Mouse (Mus musculus): ENCODE results near the gene Rnf41. TPM values are rescaled to one million over a fixed set of nuclear protein-coding genes. Genes with fewer than 3 reads are reported as not detected.

Rnf41 gene
- polyA plus RNA-seq, 1 experiment from 2014 or later: 34.3 TPM

DNA sequence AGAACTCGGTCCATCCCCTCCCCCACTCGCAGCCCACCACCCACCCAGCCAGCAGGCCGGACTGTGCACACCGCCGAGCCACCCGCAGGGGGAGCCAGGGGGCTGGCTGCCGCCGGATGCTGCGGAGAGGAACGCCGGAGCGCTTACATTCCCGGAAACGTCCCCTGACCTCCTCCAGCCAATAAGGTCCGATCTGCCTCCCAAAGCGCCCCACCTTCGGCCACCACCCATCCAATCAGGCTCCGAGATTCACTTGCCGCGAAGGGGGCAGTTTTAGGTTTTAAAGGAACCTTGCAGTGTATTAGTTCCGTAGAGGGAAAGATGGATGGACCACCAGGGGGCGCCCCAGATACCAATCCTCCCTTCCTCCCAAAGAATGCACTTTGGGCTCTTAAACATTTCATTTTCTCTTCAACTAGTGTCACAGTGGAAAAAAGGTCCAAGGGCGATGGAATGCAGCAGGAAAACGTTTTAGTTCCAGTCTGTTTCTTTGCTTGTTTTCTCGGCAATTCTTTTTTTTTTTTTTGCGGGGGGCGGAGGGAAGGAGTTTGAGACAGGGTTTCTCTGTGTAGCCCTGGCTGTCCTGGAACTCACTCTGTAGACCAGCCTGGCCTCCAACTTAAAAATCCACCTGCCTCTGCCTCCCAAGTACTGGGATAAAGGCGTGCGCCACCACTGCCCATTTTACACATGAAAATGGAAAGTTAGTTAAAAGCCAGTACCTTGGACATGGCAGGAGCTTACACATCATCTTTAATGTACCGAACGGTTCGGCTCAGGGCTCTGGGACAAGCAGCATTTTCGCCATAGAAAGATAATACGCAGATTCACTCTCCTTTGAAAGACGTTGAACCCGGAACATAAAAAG is 1.5 kb upstream of the Rnf41 start:
- DNase-seq (ENCODE audit: low spot score) (peak; percentile 97), ATAC-seq (ENCODE audit: insufficient number of reproducible peaks, low FRiP score, low TSS enrichment, low read depth) (peak; percentile 87)
- H3K27me3 ChIP-seq (ENCODE audit: control insufficient read depth, insufficient read depth, low read length): no peaks in the 10 kb centered on the region
- H3K9ac ChIP-seq (ENCODE audit: low read length): peak overlapping the region; percentile 68; the same call in 1 of the 2 replicates
- H3K4me3 ChIP-seq (ENCODE audit: low read depth, low read length): peak overlapping the region; percentile 62
- peaks cover 15% of the 10 kb centered on the region for H3K4me1 ChIP-seq (ENCODE audit: control insufficient read depth, insufficient read depth, low read length)
- peaks cover 5% of the 10 kb centered on the region; the same call in 1 of the 2 replicates for H3K36me3 ChIP-seq (ENCODE audit: control insufficient read depth, insufficient read depth, low read length)
- no peaks in the 10 kb centered on the region for H3K9me3 ChIP-seq (ENCODE audit: control insufficient read depth, low read length)
- peak overlapping the region; percentile 43; the same call in 1 of the 2 replicates for H3K27ac ChIP-seq (replicated peaks; ENCODE audit: low read depth, low read length)
- WGBS: 7% methylated on average over 36 of the region's 36 CpGs
- peak overlapping the region; percentile 86 for H3K4me2 ChIP-seq (ENCODE audit: low read depth, severe bottlenecking)

DNA sequence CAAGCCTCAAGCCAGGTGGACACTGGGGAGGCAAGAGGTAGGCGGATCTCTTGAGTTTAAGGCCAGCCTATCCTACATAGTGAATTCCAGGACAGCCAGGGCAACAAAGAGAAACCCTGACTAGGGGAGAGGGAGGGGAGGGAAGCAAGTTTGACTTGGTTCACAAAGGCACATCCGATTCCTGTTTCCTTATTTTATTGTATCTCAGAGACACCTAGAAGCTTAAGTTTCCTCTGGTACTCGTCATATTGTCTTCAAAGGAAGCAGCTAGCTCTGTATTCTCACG is 954 bp upstream of the Rnf41 start:
- no peak for ATAC-seq (ENCODE audit: insufficient number of reproducible peaks, low FRiP score, low TSS enrichment, low read depth)

DNA sequence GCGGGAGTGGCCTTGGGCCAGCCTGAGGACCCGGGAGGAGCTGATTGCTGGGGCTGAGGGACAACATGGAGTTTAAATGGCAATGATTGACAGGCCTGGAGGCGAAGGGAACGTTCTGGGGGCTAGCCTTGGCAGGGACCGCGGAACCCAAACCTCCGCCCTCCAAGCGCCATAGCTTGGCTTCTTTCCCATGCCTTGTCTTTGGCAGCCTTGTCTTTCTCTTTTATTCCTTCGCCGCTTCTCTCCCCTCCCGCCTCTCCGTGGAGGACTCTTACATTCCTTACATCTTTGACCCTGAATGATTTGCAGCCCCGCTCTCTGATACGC is 561 bp downstream of the Rnf41 start:
- Histone ChIP-seq H3K36me3 (ENCODE audit: control insufficient read depth, insufficient read depth, low read length) (peaks cover 12% of the 10 kb centered on the region), H3K9ac (ENCODE audit: low read length) (peak overlapping the region; percentile 88), H3K4me1 (ENCODE audit: control insufficient read depth, insufficient read depth, low read length) (peaks cover 15% of the 10 kb centered on the region), H3K4me3 (ENCODE audit: low read depth, low read length) (peak overlapping the region; percentile 91), H3K9me3 (ENCODE audit: control insufficient read depth, low read length) (no peaks in the 10 kb centered on the region), H3K27me3 (ENCODE audit: control insufficient read depth, insufficient read depth, low read length) (no peaks in the 10 kb centered on the region), H3K27ac (replicated peaks; ENCODE audit: low read depth, low read length) (peak overlapping the region; percentile 79; the same call in 1 of the 2 replicates), H3K4me2 (ENCODE audit: low read depth, severe bottlenecking) (peak overlapping the region; percentile 86)
- ATAC-seq (ENCODE audit: insufficient number of reproducible peaks, low FRiP score, low TSS enrichment, low read depth) (no peak), DNase-seq (ENCODE audit: low spot score) (no peak)
- WGBS: 2% methylated on average over 14 of the region's 14 CpGs

More for the DNA sequence above, 954 bp upstream of the Rnf41 start:
- 17% methylated on average over 4 of the region's 4 CpGs for WGBS
- Histone ChIP-seq H3K27ac (replicated peaks; ENCODE audit: low read depth, low read length) (peak overlapping the region; percentile 43; the same call in 1 of the 2 replicates), H3K4me1 (ENCODE audit: control insufficient read depth, insufficient read depth, low read length) (peaks cover 15% of the 10 kb centered on the region), H3K4me3 (ENCODE audit: low read depth, low read length) (peak overlapping the region; percentile 91), H3K27me3 (ENCODE audit: control insufficient read depth, insufficient read depth, low read length) (no peaks in the 10 kb centered on the region), H3K4me2 (ENCODE audit: low read depth, severe bottlenecking) (peak overlapping the region; percentile 86), H3K36me3 (ENCODE audit: control insufficient read depth, insufficient read depth, low read length) (peaks cover 8% of the 10 kb centered on the region; the same call in 1 of the 2 replicates), H3K9ac (ENCODE audit: low read length) (no peak overlapping the region), H3K9me3 (ENCODE audit: control insufficient read depth, low read length) (no peaks in the 10 kb centered on the region)
- no peak for DNase-seq (ENCODE audit: low spot score)

DNA sequence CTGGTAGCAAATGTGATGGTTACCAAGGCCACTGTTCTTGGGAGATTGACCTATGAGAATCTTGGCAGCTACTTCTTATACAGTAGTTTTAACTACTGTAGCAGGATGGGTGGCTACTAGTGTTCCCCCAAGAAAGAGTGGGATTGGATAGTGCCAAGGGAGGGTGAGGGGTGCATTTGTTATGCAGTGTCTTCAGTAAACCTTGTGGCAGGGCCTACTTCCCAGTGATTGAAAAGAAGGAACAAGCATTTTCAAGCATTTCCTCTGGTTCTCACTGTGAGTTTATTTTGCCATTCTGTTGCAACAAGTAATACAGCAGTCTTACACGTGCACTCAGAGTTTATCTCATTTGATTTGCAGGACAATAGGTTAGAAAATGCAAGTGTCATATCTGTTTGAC is 1.1 kb downstream of the Rnf41 start:
- Histone ChIP-seq H3K4me2 (ENCODE audit: low read depth, severe bottlenecking) (peak overlapping the region; percentile 86), H3K9ac (ENCODE audit: low read length) (peak overlapping the region; percentile 88), H3K4me3 (ENCODE audit: low read depth, low read length) (peak overlapping the region; percentile 91), H3K4me1 (ENCODE audit: control insufficient read depth, insufficient read depth, low read length) (peaks cover 15% of the 10 kb centered on the region), H3K9me3 (ENCODE audit: control insufficient read depth, low read length) (no peaks in the 10 kb centered on the region), H3K27ac (replicated peaks; ENCODE audit: low read depth, low read length) (no peak overlapping the region), H3K36me3 (ENCODE audit: control insufficient read depth, insufficient read depth, low read length) (peaks cover 13% of the 10 kb centered on the region), H3K27me3 (ENCODE audit: control insufficient read depth, insufficient read depth, low read length) (no peaks in the 10 kb centered on the region)
- 63% methylated on average over 1 of the region's 1 CpGs for WGBS
- ATAC-seq (ENCODE audit: insufficient number of reproducible peaks, low FRiP score, low TSS enrichment, low read depth): no peak
- no peak for DNase-seq (ENCODE audit: low spot score)

DNA sequence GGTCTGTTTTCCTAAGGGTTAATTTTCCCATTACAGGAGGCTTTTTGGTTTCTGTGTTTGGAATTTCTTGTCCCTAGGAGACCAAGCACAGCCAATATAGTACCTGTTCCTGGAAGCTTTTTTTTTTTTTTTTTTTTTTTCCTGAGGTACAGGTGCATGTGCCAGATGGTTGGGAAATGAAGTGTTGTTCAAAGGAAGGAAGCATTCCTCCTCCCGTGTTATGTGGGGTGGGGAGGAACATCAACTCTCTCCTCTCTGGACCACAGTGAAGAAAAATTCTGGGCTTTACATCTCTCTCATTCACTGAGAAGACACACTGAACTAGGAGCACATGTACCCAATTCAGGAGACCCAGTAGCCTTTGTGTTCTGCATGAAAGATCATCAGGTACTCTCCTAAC is 1.6 kb downstream of the Rnf41 start:
- no peak for ATAC-seq (ENCODE audit: insufficient number of reproducible peaks, low FRiP score, low TSS enrichment, low read depth)
- no peak for DNase-seq (ENCODE audit: low spot score)
- WGBS: 75% methylated on average over 1 of the region's 1 CpGs
- Histone ChIP-seq H3K4me1 (ENCODE audit: control insufficient read depth, insufficient read depth, low read length) (peaks cover 15% of the 10 kb centered on the region), H3K27ac (replicated peaks; ENCODE audit: low read depth, low read length) (no peak overlapping the region), H3K9ac (ENCODE audit: low read length) (no peak overlapping the region), H3K36me3 (ENCODE audit: control insufficient read depth, insufficient read depth, low read length) (peaks cover 13% of the 10 kb centered on the region), H3K27me3 (ENCODE audit: control insufficient read depth, insufficient read depth, low read length) (no peaks in the 10 kb centered on the region), H3K4me2 (ENCODE audit: low read depth, severe bottlenecking) (peak overlapping the region; percentile 86), H3K9me3 (ENCODE audit: control insufficient read depth, low read length) (no peaks in the 10 kb centered on the region), H3K4me3 (ENCODE audit: low read depth, low read length) (no peak overlapping the region)

DNA sequence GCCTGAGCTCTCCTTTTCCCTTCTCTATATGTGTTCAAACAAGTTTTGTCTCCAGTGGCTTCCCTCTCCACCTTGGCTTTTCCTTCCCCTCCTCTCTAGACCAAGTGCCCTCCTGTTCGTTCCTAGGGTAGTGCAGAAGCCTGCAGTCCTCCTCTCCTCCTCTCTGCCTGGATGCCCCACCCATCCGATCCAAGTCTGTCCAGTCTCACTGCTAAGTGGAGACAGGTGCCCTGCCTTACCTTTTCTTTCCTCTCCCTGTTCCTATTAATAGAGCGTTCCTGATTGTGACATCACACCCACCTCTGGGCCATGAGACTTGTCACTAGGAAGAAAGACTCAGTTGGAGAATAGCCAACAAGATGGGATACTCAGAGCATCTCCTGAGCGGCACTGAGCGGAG is 3.4 kb downstream of the Rnf41 start:
- no peaks in the 10 kb centered on the region for H3K9me3 ChIP-seq (ENCODE audit: control insufficient read depth, low read length)
- WGBS: 93% methylated on average over 5 of the region's 5 CpGs
- ATAC-seq (ENCODE audit: insufficient number of reproducible peaks, low FRiP score, low TSS enrichment, low read depth): no peak

DNA sequence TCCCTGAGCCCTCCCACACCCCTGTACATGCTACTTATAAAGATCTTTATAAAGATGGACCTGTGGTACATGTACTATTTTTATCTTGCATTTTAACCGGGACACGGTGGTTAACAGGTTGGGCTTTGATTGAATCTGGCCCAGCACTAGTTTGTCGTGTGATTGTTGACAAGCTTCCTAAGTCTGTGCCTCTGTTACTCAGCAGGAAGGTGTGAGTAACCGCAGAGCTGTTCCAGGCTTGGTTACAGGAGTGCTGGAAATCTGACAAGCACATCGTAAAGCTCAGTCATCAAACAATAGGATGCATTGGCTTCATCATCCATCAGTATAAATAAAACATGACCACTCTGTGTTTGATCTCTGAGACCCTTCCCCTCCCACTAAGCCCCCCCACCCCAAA is 11.0 kb downstream of the Rnf41 start:
- no peak overlapping the region for H3K27ac ChIP-seq (replicated peaks; ENCODE audit: low read depth, low read length)
- DNase-seq (ENCODE audit: low spot score) (no peak), ATAC-seq (ENCODE audit: insufficient number of reproducible peaks, low FRiP score, low TSS enrichment, low read depth) (no peak)
- no peak overlapping the region for H3K9ac ChIP-seq (ENCODE audit: low read length)
- no peaks in the 10 kb centered on the region for H3K9me3 ChIP-seq (ENCODE audit: control insufficient read depth, low read length)
- H3K4me3 ChIP-seq (ENCODE audit: low read depth, low read length): no peak overlapping the region
- WGBS: 60% methylated on average over 5 of the region's 5 CpGs
- no peaks in the 10 kb centered on the region for H3K4me1 ChIP-seq (ENCODE audit: control insufficient read depth, insufficient read depth, low read length)
- no peaks in the 10 kb centered on the region for H3K27me3 ChIP-seq (ENCODE audit: control insufficient read depth, insufficient read depth, low read length)
- no peak overlapping the region for H3K4me2 ChIP-seq (ENCODE audit: low read depth, severe bottlenecking)
- peaks cover 2% of the 10 kb centered on the region; the same call in 1 of the 2 replicates for H3K36me3 ChIP-seq (ENCODE audit: control insufficient read depth, insufficient read depth, low read length)

More for the DNA sequence above, 3.4 kb downstream of the Rnf41 start:
- Histone ChIP-seq H3K4me1 (ENCODE audit: control insufficient read depth, insufficient read depth, low read length) (peaks cover 15% of the 10 kb centered on the region), H3K4me2 (ENCODE audit: low read depth, severe bottlenecking) (no peak overlapping the region), H3K36me3 (ENCODE audit: control insufficient read depth, insufficient read depth, low read length) (peaks cover 15% of the 10 kb centered on the region), H3K27ac (replicated peaks; ENCODE audit: low read depth, low read length) (no peak overlapping the region), H3K27me3 (ENCODE audit: control insufficient read depth, insufficient read depth, low read length) (no peaks in the 10 kb centered on the region), H3K9ac (ENCODE audit: low read length) (no peak overlapping the region), H3K4me3 (ENCODE audit: low read depth, low read length) (no peak overlapping the region)
- DNase-seq (ENCODE audit: low spot score): no peak

DNA sequence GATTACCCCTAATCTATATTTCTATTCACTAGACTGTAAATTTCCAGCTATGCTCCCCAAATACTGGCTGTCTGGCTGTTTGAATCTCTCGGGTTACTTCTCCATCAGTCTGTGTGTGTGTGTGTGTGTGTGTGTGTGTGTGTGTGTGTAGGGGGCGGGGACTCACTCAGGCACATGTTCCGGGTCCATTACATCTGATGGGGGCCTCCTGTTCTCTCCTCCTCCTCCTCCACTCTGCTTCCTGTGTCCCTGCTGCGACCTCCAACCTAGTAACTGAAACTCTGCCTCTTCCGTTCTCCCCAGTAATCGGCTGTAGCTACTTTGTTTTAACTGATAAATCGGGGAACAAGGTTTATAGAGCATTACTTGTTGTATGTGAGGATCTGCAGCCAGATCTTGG is 13.1 kb downstream of the Rnf41 start:
- 50% methylated on average over 7 of the region's 7 CpGs for WGBS
- no peak overlapping the region for H3K27ac ChIP-seq (replicated peaks; ENCODE audit: low read depth, low read length)

More for the DNA sequence above, 13.1 kb downstream of the Rnf41 start:
- Histone ChIP-seq H3K4me3 (ENCODE audit: low read depth, low read length) (no peak overlapping the region), H3K36me3 (ENCODE audit: control insufficient read depth, insufficient read depth, low read length) (peaks cover 2% of the 10 kb centered on the region; the same call in 1 of the 2 replicates), H3K9me3 (ENCODE audit: control insufficient read depth, low read length) (no peaks in the 10 kb centered on the region), H3K4me1 (ENCODE audit: control insufficient read depth, insufficient read depth, low read length) (no peaks in the 10 kb centered on the region), H3K9ac (ENCODE audit: low read length) (no peak overlapping the region), H3K27me3 (ENCODE audit: control insufficient read depth, insufficient read depth, low read length) (no peaks in the 10 kb centered on the region), H3K4me2 (ENCODE audit: low read depth, severe bottlenecking) (no peak overlapping the region)
- ATAC-seq (ENCODE audit: insufficient number of reproducible peaks, low FRiP score, low TSS enrichment, low read depth): no peak
- no peak for DNase-seq (ENCODE audit: low spot score)
